Mouse (Mus musculus) frontal cortex, postnatal 25 days (tissue): ENCODE data around the gene Lhpp.
A peak's percentile ranks its signal among the peaks of the same experiment; 100 is the strongest.

Source experiments
- DNase-seq, 2 experiments: peaks; one replicate each; pipeline ENCODE4 v3.0.0; 2022; ENCODE audit warnings: low spot score in 2 of 2

Lhpp gene

GRCm38 (mm10) chr7:132599071-132599975, 11.1 kb upstream of the Lhpp start, which contains the start of gene Nkx1-2:
TSS of gene Nkx1-2 (minus strand) at chr7:132599637.
- DNase-seq, result no peak

- DNase-seq, result no peak
Observed at GRCm38 (mm10) chr7:132600026-132600425, 10.4 kb upstream of the Lhpp start.

- no peak for DNase-seq
Observed at GRCm38 (mm10) chr7:132600926-132601325, 9.5 kb upstream of the Lhpp start.

- DNase-seq, result no peak
Observed at GRCm38 (mm10) chr7:132604720-132605119, 5.7 kb upstream of the Lhpp start.

GRCm38 (mm10) chr7:132605689-132606088, 4.7 kb upstream of the Lhpp start:
- no peak for DNase-seq

- DNase-seq, result no peak
Observed at GRCm38 (mm10) chr7:132608316-132609020, 2.0 kb upstream of the Lhpp start.

- DNase-seq, result no peak
Observed at GRCm38 (mm10) chr7:132611530-132611929, 1.1 kb downstream of the Lhpp start.

- DNase-seq, result no peak
Observed at GRCm38 (mm10) chr7:132615346-132615745, 4.9 kb downstream of the Lhpp start.

GRCm38 (mm10) chr7:132616391-132616790, 6.0 kb downstream of the Lhpp start:
- no peak for DNase-seq

GRCm38 (mm10) chr7:132617021-132617564, 6.7 kb downstream of the Lhpp start:
- DNase-seq, result no peak

GRCm38 (mm10) chr7:132619549-132619948, 9.1 kb downstream of the Lhpp start:
- no peak for DNase-seq

GRCm38 (mm10) chr7:132619975-132620918, 9.8 kb downstream of the Lhpp start:
- DNase-seq, result no peak

GRCm38 (mm10) chr7:132624161-132624560, 13.7 kb downstream of the Lhpp start:
- DNase-seq, result no peak

GRCm38 (mm10) chr7:132626174-132626573, 15.7 kb downstream of the Lhpp start:
- DNase-seq, result no peak

GRCm38 (mm10) chr7:132627448-132627847, 17.0 kb downstream of the Lhpp start:
- no peak for DNase-seq

- peak; percentile 22 to 37 for DNase-seq
Observed at GRCm38 (mm10) chr7:132631313-132631712, 20.9 kb downstream of the Lhpp start.

GRCm38 (mm10) chr7:132637292-132637691, 26.9 kb downstream of the Lhpp start:
- DNase-seq, result no peak

GRCm38 (mm10) chr7:132638446-132639087, 28.1 kb downstream of the Lhpp start:
- no peak for DNase-seq

- DNase-seq, result no peak
Observed at GRCm38 (mm10) chr7:132640946-132641345, 30.5 kb downstream of the Lhpp start.

- no peak for DNase-seq
Observed at GRCm38 (mm10) chr7:132641606-132642005, 31.2 kb downstream of the Lhpp start.
